Comparison of ENCODE assay signal across 8 mouse cellular contexts in genomic region chr16:49982180-49982579, GRCm38 (mm10).
DNase-seq lines count a peak whose midpoint lies in the region; ATAC-seq and TF ChIP-seq lines count a peak whose summit lies in the region.
"Had no signal": no experiment of that assay in that cellular context is flagged by ENCODE, and none has a peak within 500 bp of the region (broad histone marks: within the 10 kb centered on the region; RNA-seq: fewer than 3 reads in every experiment).

No protein-coding gene starts in this region.

- peak; percentile 35; the same call in 1 of the 2 replicates for ATAC-seq in liver, postnatal 0 days

- H3K27me3 ChIP-seq in liver, postnatal 0 days (ENCODE audit: insufficient read depth, low read length): no peaks in the 10 kb centered on the region

- H3K36me3 ChIP-seq in liver, postnatal 0 days (replicated peaks; ENCODE audit: insufficient read depth, low read length): no peaks in the 10 kb centered on the region

- H3K4me3 ChIP-seq in liver, postnatal 0 days (ENCODE audit: low read depth, low read length): no peak overlapping the region

- DNase-seq in liver, postnatal 0 days: peak; percentile 31
- no peak for DNase-seq in liver
- DNase-seq in NIH3T3 (ENCODE audit: low read depth): peak; percentile 8
- DNase-seq in cerebellum, adult 9-11 months: peak; percentile 50
- peak; percentile 72 for DNase-seq in retina, embryonic 14.5 days (ENCODE audit: low spot score)
- no peak for DNase-seq in thymus, postnatal 14 days
- DNase-seq in kidney, postnatal 25 days: no peak
- DNase-seq: thymus, adult 18-20 months had no signal

- no peak overlapping the region for H3K27ac ChIP-seq in liver, postnatal 0 days (ENCODE audit: low read depth)

- 45% methylated on average over 4 of the region's 4 CpGs for WGBS in liver, postnatal 0 days (ENCODE audit: insufficient replicate concordance)

- no peak overlapping the region for H3K9ac ChIP-seq in liver, postnatal 0 days (replicated peaks)

- no peaks in the 10 kb centered on the region for H3K9me3 ChIP-seq in liver, postnatal 0 days (ENCODE audit: low read length)

- no peak for TF ChIP-seq CTCF in liver, postnatal 0 days (IDR thresholded peaks at IDR 0.05; ENCODE audit: low read depth)

- peaks cover 8% of the 10 kb centered on the region; the same call in 1 of the 2 replicates for H3K4me1 ChIP-seq in liver, postnatal 0 days (ENCODE audit: insufficient read depth)

- H3K4me2 ChIP-seq in liver, postnatal 0 days (ENCODE audit: low read depth, low read length): no peak overlapping the region

- TF ChIP-seq EP300 in liver, postnatal 0 days (IDR thresholded peaks at IDR 0.05; ENCODE audit: low read depth): no peak

Comparison
In these comparisons a context has a peak if more than half of its experiments do, and no peak if none do; other contexts are left out.
1. DNase-seq: peak in liver, postnatal 0 days (single experiment), NIH3T3 (single experiment), cerebellum, adult 9-11 months (single experiment) and retina, embryonic 14.5 days (single experiment); none in liver (single experiment), thymus, postnatal 14 days (single experiment) and kidney, postnatal 25 days (0 of 2).